Mouse (Mus musculus): Measurements from ENCODE around the gene Klhl33. TPM values are rescaled to one million over a fixed set of nuclear protein-coding genes. Genes with fewer than 3 reads are reported as not detected.
"Not testable (repeated sequence)": the region's sequence is repeated elsewhere in the genome, so short reads cannot be mapped to it uniquely, and the experiment has no call there.

Gene Klhl33
- 0.12 and 0.16 TPM in 2 replicates for polyA plus RNA-seq (2015; fragmentation: Nextera tagmentation; extraction: Ambion mirVana)

DNA sequence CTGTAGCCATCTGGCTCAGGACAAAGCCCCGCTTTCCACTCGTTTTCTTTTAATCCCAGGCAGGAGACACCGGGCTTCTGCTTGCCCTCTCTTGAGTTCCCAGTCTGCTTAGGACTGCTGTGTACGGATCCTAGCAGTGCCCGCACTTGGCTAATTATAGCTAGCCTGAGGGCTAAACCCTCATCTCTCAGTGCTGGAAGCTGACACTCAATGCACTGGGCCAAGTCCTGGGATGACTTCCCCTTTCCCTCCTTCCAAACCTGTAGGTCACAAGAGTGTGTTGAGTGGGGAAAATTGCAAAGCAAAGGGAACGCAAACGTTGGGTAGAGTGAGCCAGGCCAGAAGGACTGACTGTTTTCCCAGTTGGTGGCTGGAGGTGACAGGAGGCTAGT, at the start of gene Klhl33:
Gene Klhl33 (minus strand): TSS at position 134 of the 392 bp plus-strand sequence.
- no peak within 1 kb of the TSS for H3K27ac ChIP-seq (ENCODE audit: low read length)
- H3K9me3 ChIP-seq (replicated peaks; ENCODE audit: control insufficient read depth, low read length) = no peaks in the 10 kb centered on the region
- H3K27me3 ChIP-seq (ENCODE audit: control insufficient read depth, insufficient read depth, low read length) = peaks cover 6% of the 10 kb centered on the region
- peak within 1 kb of the TSS; percentile 86 for H3K4me2 ChIP-seq (ENCODE audit: low read depth, low read length)
- H3K4me3 ChIP-seq (ENCODE audit: low read length) = peak within 1 kb of the TSS; percentile 55
- H3K9ac ChIP-seq (ENCODE audit: low read length) = peak within 1 kb of the TSS; percentile 61
- peaks cover 10% of the 10 kb centered on the region for H3K4me1 ChIP-seq (ENCODE audit: control insufficient read depth, insufficient read depth, low read length)
- no peaks in the 10 kb centered on the region for H3K36me3 ChIP-seq (ENCODE audit: control insufficient read depth, insufficient read depth)
- 29% methylated on average over 7 of the region's 7 CpGs for WGBS
- no peak for ATAC-seq (replicated peaks; ENCODE audit: extremely low read depth, insufficient read depth, low FRiP score)

- H3K9ac ChIP-seq (ENCODE audit: low read length) = peak overlapping the region; percentile 76; the same call in 1 of the 2 replicates
- not testable (repeated sequence) for ATAC-seq (replicated peaks; ENCODE audit: extremely low read depth, insufficient read depth, low FRiP score); H3K9me3 ChIP-seq (replicated peaks; ENCODE audit: control insufficient read depth, low read length); H3K27me3 ChIP-seq (ENCODE audit: control insufficient read depth, insufficient read depth, low read length); H3K4me1 ChIP-seq (ENCODE audit: control insufficient read depth, insufficient read depth, low read length); H3K36me3 ChIP-seq (ENCODE audit: control insufficient read depth, insufficient read depth); H3K27ac ChIP-seq (ENCODE audit: low read length)
- WGBS = 28% methylated on average over 3 of the region's 3 CpGs
- peak overlapping the region; percentile 60 for H3K4me2 ChIP-seq (ENCODE audit: low read depth, low read length)
- H3K4me3 ChIP-seq (ENCODE audit: low read length) = peak overlapping the region; percentile 52
These were observed 48.2 kb upstream of the Klhl33 start for GRCm38 (mm10) chr14:50945526-50945925.

- peak overlapping the region; percentile 52 for H3K4me3 ChIP-seq (ENCODE audit: low read length)
- H3K4me1 ChIP-seq (ENCODE audit: control insufficient read depth, insufficient read depth, low read length); H3K9me3 ChIP-seq (replicated peaks; ENCODE audit: control insufficient read depth, low read length); H3K27me3 ChIP-seq (ENCODE audit: control insufficient read depth, insufficient read depth, low read length); ATAC-seq (replicated peaks; ENCODE audit: extremely low read depth, insufficient read depth, low FRiP score); H3K36me3 ChIP-seq (ENCODE audit: control insufficient read depth, insufficient read depth): not testable (repeated sequence)
- 11% methylated on average over 6 of the region's 6 CpGs for WGBS
- peak overlapping the region; percentile 60 for H3K4me2 ChIP-seq (ENCODE audit: low read depth, low read length)
- peak overlapping the region; percentile 76 for H3K9ac ChIP-seq (ENCODE audit: low read length)
- H3K27ac ChIP-seq (ENCODE audit: low read length) = peak overlapping the region; percentile 89
These were observed 47.8 kb upstream of the Klhl33 start for GRCm38 (mm10) chr14:50945081-50945480.

- H3K27me3 ChIP-seq (ENCODE audit: control insufficient read depth, insufficient read depth, low read length); H3K36me3 ChIP-seq (ENCODE audit: control insufficient read depth, insufficient read depth); H3K9me3 ChIP-seq (replicated peaks; ENCODE audit: control insufficient read depth, low read length); H3K4me1 ChIP-seq (ENCODE audit: control insufficient read depth, insufficient read depth, low read length): not testable (repeated sequence)
- Histone ChIP-seq H3K4me2 (ENCODE audit: low read depth, low read length) (peak overlapping the region; percentile 60), H3K27ac (ENCODE audit: low read length) (peak overlapping the region; percentile 89), H3K9ac (ENCODE audit: low read length) (peak overlapping the region; percentile 76), H3K4me3 (ENCODE audit: low read length) (peak overlapping the region; percentile 52)
- ATAC-seq (replicated peaks; ENCODE audit: extremely low read depth, insufficient read depth, low FRiP score) = peak; percentile 92
- 1% methylated on average over 15 of the region's 15 CpGs for WGBS
These were observed 47.3 kb upstream of the Klhl33 start for GRCm38 (mm10) chr14:50944668-50945033.

DNA sequence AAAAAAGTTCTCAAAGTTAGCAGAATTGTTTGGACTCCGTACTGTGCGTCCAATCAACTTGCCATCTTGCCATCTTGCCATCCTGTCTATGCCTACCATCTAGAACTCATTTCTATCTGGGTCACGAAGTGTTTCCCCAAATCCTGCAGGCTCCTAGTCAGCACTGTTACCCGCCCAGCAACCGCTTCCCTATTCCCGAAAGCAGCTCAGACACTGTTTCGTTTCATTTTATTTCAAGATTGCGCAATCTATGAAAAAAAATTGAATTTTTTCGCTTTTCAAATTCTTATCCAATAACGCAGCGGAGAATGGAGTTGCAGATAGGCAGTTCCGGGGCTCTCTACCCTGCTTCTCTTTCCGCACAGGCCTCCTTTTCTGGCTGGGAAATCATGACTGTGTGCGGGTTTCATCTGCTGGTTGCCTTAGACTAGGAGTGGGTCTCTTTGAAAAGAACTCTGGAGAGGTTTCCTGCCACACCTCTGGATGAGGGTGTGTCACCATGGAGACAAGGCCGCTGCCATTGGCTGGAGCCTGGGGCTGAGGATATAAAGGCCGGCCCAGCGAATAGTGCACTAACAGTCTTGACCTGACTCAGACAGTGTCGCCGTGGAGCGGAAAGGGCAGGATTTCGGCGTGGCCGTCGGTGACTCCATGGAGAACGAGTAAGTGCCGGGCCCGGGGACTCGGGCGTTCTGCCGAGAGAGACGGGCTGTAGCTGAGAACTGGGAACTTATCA, 46.8 kb upstream of the Klhl33 start, which contains the start of gene Gm49342:
Gene Gm49342 (plus strand): TSS at position 586 of the 736 bp plus-strand sequence.
- peak; percentile 99 for ATAC-seq (replicated peaks; ENCODE audit: extremely low read depth, insufficient read depth, low FRiP score)
- Histone ChIP-seq H3K27me3 (ENCODE audit: control insufficient read depth, insufficient read depth, low read length) (no peaks in the 10 kb centered on the region), H3K9ac (ENCODE audit: low read length) (peak within 1 kb of the TSS; percentile 76), H3K4me2 (ENCODE audit: low read depth, low read length) (peak within 1 kb of the TSS; percentile 60), H3K4me1 (ENCODE audit: control insufficient read depth, insufficient read depth, low read length) (peaks cover 8% of the 10 kb centered on the region), H3K27ac (ENCODE audit: low read length) (peak within 1 kb of the TSS; percentile 89), H3K9me3 (replicated peaks; ENCODE audit: control insufficient read depth, low read length) (no peaks in the 10 kb centered on the region), H3K36me3 (ENCODE audit: control insufficient read depth, insufficient read depth) (no peaks in the 10 kb centered on the region), H3K4me3 (ENCODE audit: low read length) (peak within 1 kb of the TSS; percentile 52)
- WGBS = 13% methylated on average over 31 of the region's 31 CpGs

DNA sequence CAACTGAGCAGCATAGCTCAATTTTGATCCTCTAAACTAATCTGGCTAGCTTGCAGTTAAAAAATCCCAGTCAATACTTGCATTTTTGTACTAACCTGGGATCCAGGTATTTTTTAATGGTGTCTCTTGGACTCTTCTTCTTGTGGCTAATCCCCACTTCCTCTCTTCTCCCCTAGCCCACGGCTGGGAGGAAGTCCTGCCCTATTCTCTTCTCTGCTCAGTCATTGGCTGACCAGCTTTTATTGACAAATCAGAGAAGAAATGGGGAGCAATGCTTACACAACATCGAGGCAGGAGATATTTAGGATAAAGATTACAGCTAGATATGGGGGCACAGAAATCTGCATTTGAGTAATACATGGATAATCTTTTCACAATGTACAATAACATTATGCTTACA, 41.6 kb upstream of the Klhl33 start:
- Histone ChIP-seq H3K27ac (ENCODE audit: low read length) (no peak overlapping the region), H3K36me3 (ENCODE audit: control insufficient read depth, insufficient read depth) (no peaks in the 10 kb centered on the region), H3K4me3 (ENCODE audit: low read length) (no peak overlapping the region), H3K9me3 (replicated peaks; ENCODE audit: control insufficient read depth, low read length) (no peaks in the 10 kb centered on the region), H3K9ac (ENCODE audit: low read length) (no peak overlapping the region), H3K4me1 (ENCODE audit: control insufficient read depth, insufficient read depth, low read length) (peaks cover 3% of the 10 kb centered on the region), H3K27me3 (ENCODE audit: control insufficient read depth, insufficient read depth, low read length) (no peaks in the 10 kb centered on the region), H3K4me2 (ENCODE audit: low read depth, low read length) (no peak overlapping the region)
- ATAC-seq (replicated peaks; ENCODE audit: extremely low read depth, insufficient read depth, low FRiP score) = no peak
- WGBS = 30% methylated on average over 2 of the region's 2 CpGs

- no peaks in the 10 kb centered on the region for H3K36me3 ChIP-seq (ENCODE audit: control insufficient read depth, insufficient read depth)
- H3K4me3 ChIP-seq (ENCODE audit: low read length) = no peak overlapping the region
- H3K9me3 ChIP-seq (replicated peaks; ENCODE audit: control insufficient read depth, low read length) = no peaks in the 10 kb centered on the region
- H3K27me3 ChIP-seq (ENCODE audit: control insufficient read depth, insufficient read depth, low read length) = no peaks in the 10 kb centered on the region
- H3K27ac ChIP-seq (ENCODE audit: low read length) = no peak overlapping the region
- no peaks in the 10 kb centered on the region for H3K4me1 ChIP-seq (ENCODE audit: control insufficient read depth, insufficient read depth, low read length)
- no peak for ATAC-seq (replicated peaks; ENCODE audit: extremely low read depth, insufficient read depth, low FRiP score)
- no peak overlapping the region for H3K9ac ChIP-seq (ENCODE audit: low read length)
- 86% methylated on average over 3 of the region's 3 CpGs for WGBS
- H3K4me2 ChIP-seq (ENCODE audit: low read depth, low read length) = no peak overlapping the region
These were observed 41.0 kb upstream of the Klhl33 start for GRCm38 (mm10) chr14:50938119-50938908.

GRCm38 (mm10) chr14:50936649-50937048, 39.3 kb upstream of the Klhl33 start:
- H3K27me3 ChIP-seq (ENCODE audit: control insufficient read depth, insufficient read depth, low read length) = no peaks in the 10 kb centered on the region
- ATAC-seq (replicated peaks; ENCODE audit: extremely low read depth, insufficient read depth, low FRiP score) = no peak
- 46% methylated on average over 1 of the region's 1 CpGs for WGBS
- no peak overlapping the region for H3K4me2 ChIP-seq (ENCODE audit: low read depth, low read length)
- no peak overlapping the region for H3K4me3 ChIP-seq (ENCODE audit: low read length)
- no peaks in the 10 kb centered on the region for H3K36me3 ChIP-seq (ENCODE audit: control insufficient read depth, insufficient read depth)
- H3K27ac ChIP-seq (ENCODE audit: low read length) = no peak overlapping the region
- no peak overlapping the region for H3K9ac ChIP-seq (ENCODE audit: low read length)
- H3K9me3 ChIP-seq (replicated peaks; ENCODE audit: control insufficient read depth, low read length) = no peaks in the 10 kb centered on the region
- peaks cover 3% of the 10 kb centered on the region; the same call in 1 of the 2 replicates for H3K4me1 ChIP-seq (ENCODE audit: control insufficient read depth, insufficient read depth, low read length)

GRCm38 (mm10) chr14:50931493-50932020, 34.2 kb upstream of the Klhl33 start:
- H3K4me1 ChIP-seq (ENCODE audit: control insufficient read depth, insufficient read depth, low read length) = peaks cover 10% of the 10 kb centered on the region
- peak overlapping the region; percentile 65 for H3K9ac ChIP-seq (ENCODE audit: low read length)
- ATAC-seq (replicated peaks; ENCODE audit: extremely low read depth, insufficient read depth, low FRiP score) = no peak; the same call in 1 of the 2 replicates
- 10% methylated on average over 12 of the region's 12 CpGs for WGBS
- peak overlapping the region; percentile 100 for H3K4me3 ChIP-seq (ENCODE audit: low read length)
- H3K9me3 ChIP-seq (replicated peaks; ENCODE audit: control insufficient read depth, low read length) = no peaks in the 10 kb centered on the region
- H3K36me3 ChIP-seq (ENCODE audit: control insufficient read depth, insufficient read depth) = peaks cover 23% of the 10 kb centered on the region
- H3K27ac ChIP-seq (ENCODE audit: low read length) = peak overlapping the region; percentile 83
- peak overlapping the region; percentile 74 for H3K4me2 ChIP-seq (ENCODE audit: low read depth, low read length)
- H3K27me3 ChIP-seq (ENCODE audit: control insufficient read depth, insufficient read depth, low read length) = no peaks in the 10 kb centered on the region

Data from heart, embryonic 16.5 days (tissue).